Mouse (Mus musculus) ES-Bruce4 (cell line): ENCODE measurements at regions not wholly inside any gene's neighbourhood (a gene's known extent, or its start where the extent isn't known, plus 50 kb on each side); places are given as distances from the start of the nearest gene placed in this dataset.
A peak's percentile ranks its signal among the peaks of the same experiment; 100 is the strongest.
"Not testable (repeated sequence)": the region's sequence is repeated elsewhere in the genome, so short reads cannot be mapped to it uniquely, and the experiment has no call there.

Experiments
- CTCF ChIP-seq: IDR thresholded peaks from one replicate; pipeline ENCODE4 v1.8.1; 2011; ENCODE audit warnings: low read depth, low read length
- EP300 ChIP-seq: IDR thresholded peaks from 2 replicates; pipeline ENCODE4 v1.6.1; 2011; ENCODE audit warnings: low read depth, low read length; ENCODE audit not compliant: insufficient read depth
- POLR2A ChIP-seq: IDR thresholded peaks from one replicate; pipeline ENCODE4 v1.8.1; 2011; ENCODE audit warnings: low read length; ENCODE audit not compliant: insufficient read depth

- TF ChIP-seq EP300 = peak; percentile 76; the same call in 1 of the 2 replicates
- TF ChIP-seq CTCF, POLR2A: not testable (repeated sequence)
Observed at GRCm38 (mm10) chr8:5442243-5442642, 337.1 kb upstream of the Slc10a2 start.
